Mouse (Mus musculus): ENCODE data around the gene Hmgcl.
"Not testable (repeated sequence)": the region's sequence is repeated elsewhere in the genome, so short reads cannot be mapped to it uniquely, and the experiment has no call there.

Hmgcl gene

GRCm38 (mm10) chr4:135960717-135961116, 14.5 kb downstream of the Hmgcl start:
- peak; percentile 81 for DNase-seq (ENCODE audit: low read depth, low spot score)

- DNase-seq (ENCODE audit: low read depth, low spot score) = no peak
Observed at GRCm38 (mm10) chr4:135961709-135962108, 15.5 kb downstream of the Hmgcl start.

GRCm38 (mm10) chr4:135962198-135962597, 15.9 kb downstream of the Hmgcl start:
- no peak for DNase-seq (ENCODE audit: low read depth, low spot score)

GRCm38 (mm10) chr4:135962946-135963345, 16.7 kb downstream of the Hmgcl start:
- no peak for DNase-seq (ENCODE audit: low read depth, low spot score)

- peak; percentile 99 for DNase-seq (ENCODE audit: low read depth, low spot score)
Observed at GRCm38 (mm10) chr4:135963457-135964193, 17.4 kb downstream of the Hmgcl start, which contains the start of gene Gale. Gene Gale (plus strand): TSS chr4:135963727.

- peak; percentile 46 for DNase-seq (ENCODE audit: low read depth, low spot score)
Observed at GRCm38 (mm10) chr4:135964426-135964825, 18.2 kb downstream of the Hmgcl start.

- DNase-seq (ENCODE audit: low read depth, low spot score) = no peak
Observed at GRCm38 (mm10) chr4:135965113-135965512, 18.9 kb downstream of the Hmgcl start.

GRCm38 (mm10) chr4:135966283-135966682, 20.0 kb downstream of the Hmgcl start:
- no peak for DNase-seq (ENCODE audit: low read depth, low spot score)

- no peak for DNase-seq (ENCODE audit: low read depth, low spot score)
Observed at GRCm38 (mm10) chr4:135967086-135967760, 21.0 kb downstream of the Hmgcl start.

- no peak for DNase-seq (ENCODE audit: low read depth, low spot score)
Observed at GRCm38 (mm10) chr4:135968271-135968869, 22.1 kb downstream of the Hmgcl start.

GRCm38 (mm10) chr4:135969070-135969750, 23.0 kb downstream of the Hmgcl start:
- no peak for DNase-seq (ENCODE audit: low read depth, low spot score)

- DNase-seq (ENCODE audit: low read depth, low spot score) = no peak
Observed at GRCm38 (mm10) chr4:135970585-135970984, 24.3 kb downstream of the Hmgcl start.

GRCm38 (mm10) chr4:135971805-135972555, 25.7 kb downstream of the Hmgcl start:
- peak; percentile 52 for DNase-seq (ENCODE audit: low read depth, low spot score)

- DNase-seq (ENCODE audit: low read depth, low spot score) = peak; percentile 79
Observed at GRCm38 (mm10) chr4:135972556-135972906, 26.3 kb downstream of the Hmgcl start, which contains the start of gene Lypla2. Gene Lypla2 (minus strand): TSS chr4:135972626.

- DNase-seq (ENCODE audit: low read depth, low spot score) = peak; percentile 35
Observed at GRCm38 (mm10) chr4:135972911-135973811, 26.9 kb downstream of the Hmgcl start.

GRCm38 (mm10) chr4:135976146-135976545, 29.9 kb downstream of the Hmgcl start:
- DNase-seq (ENCODE audit: low read depth, low spot score) = no peak

GRCm38 (mm10) chr4:135980223-135980622, 34.0 kb downstream of the Hmgcl start:
- DNase-seq (ENCODE audit: low read depth, low spot score) = not testable (repeated sequence)

- no peak for DNase-seq (ENCODE audit: low read depth, low spot score)
Observed at GRCm38 (mm10) chr4:135981524-135982063, 35.3 kb downstream of the Hmgcl start.

- DNase-seq (ENCODE audit: low read depth, low spot score) = no peak
Observed at GRCm38 (mm10) chr4:135984556-135984955, 38.3 kb downstream of the Hmgcl start.

- no peak for DNase-seq (ENCODE audit: low read depth, low spot score)
Observed at GRCm38 (mm10) chr4:135985193-135985592, 38.9 kb downstream of the Hmgcl start.
